Mouse (Mus musculus) spleen, adult 12 weeks (tissue): ENCODE results near the gene Aff4.

ENCODE experiments used
- DNase-seq: peaks from one replicate; pipeline ENCODE4 v3.0.0; 2022; ENCODE audit warnings: low spot score

Gene Aff4

GRCm38 (mm10) chr11:53427993-53428715 is 77.5 kb downstream of the Aff4 start:
- DNase-seq, result no peak

GRCm38 (mm10) chr11:53428716-53429057 is 78.1 kb downstream of the Aff4 start:
- no peak for DNase-seq

DNA sequence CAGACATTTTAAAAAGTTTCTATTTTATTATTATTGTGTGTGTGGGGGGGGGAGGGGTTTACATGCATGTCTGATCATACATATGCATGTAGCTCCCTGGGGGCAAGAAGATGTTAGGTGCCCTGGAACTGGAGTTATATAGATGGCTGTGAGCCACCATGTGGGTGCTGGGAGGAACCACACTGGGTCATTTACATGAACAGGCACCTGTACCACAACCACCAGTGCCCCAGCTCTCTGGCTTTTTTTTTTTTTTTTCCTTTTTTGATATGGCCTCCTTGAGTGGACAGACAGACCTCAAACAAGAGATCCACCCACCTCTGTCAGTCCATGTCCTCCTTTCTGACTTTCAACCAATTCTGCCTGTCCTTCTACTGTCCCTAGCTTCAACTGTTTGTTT is 78.5 kb downstream of the Aff4 start:
- no peak for DNase-seq

GRCm38 (mm10) chr11:53430300-53430669 is 79.7 kb downstream of the Aff4 start:
- DNase-seq, result no peak

GRCm38 (mm10) chr11:53430670-53431346 is 80.2 kb downstream of the Aff4 start, which contains the start of the genes Uqcrq and Gdf9:
Uqcrq (minus strand) TSS chr11:53430831.
Gdf9 (plus strand) TSS chr11:53431023.
- peak; percentile 96 for DNase-seq

GRCm38 (mm10) chr11:53431347-53432056 is 80.9 kb downstream of the Aff4 start:
- no peak for DNase-seq

GRCm38 (mm10) chr11:53433057-53433456 is 82.4 kb downstream of the Aff4 start:
- no peak for DNase-seq

- DNase-seq, result no peak
These were observed 84.9 kb downstream of the Aff4 start for GRCm38 (mm10) chr11:53435504-53435903.

- DNase-seq, result no peak
These were observed 85.7 kb downstream of the Aff4 start for GRCm38 (mm10) chr11:53436338-53436737.

DNA sequence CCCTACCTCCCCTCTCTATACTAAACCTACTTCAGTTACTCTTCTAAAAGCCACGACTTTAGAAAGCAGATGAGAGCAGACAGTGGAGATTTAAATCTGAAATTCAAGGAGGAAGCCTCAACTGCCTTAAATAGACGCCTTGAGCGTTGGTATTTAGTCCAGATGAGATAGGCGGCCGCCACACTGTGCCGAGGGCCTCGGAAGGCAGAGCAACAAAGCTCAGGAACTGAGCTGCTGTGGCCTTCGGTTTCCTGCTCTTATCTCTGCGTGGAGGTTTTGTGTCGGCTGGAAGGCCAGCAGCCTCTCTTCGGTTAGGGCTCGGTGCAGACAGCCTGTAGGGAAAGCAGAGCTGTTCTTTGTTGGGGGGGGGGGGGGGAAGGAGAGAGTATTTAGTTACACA is 91.3 kb downstream of the Aff4 start:
- DNase-seq, result no peak

DNA sequence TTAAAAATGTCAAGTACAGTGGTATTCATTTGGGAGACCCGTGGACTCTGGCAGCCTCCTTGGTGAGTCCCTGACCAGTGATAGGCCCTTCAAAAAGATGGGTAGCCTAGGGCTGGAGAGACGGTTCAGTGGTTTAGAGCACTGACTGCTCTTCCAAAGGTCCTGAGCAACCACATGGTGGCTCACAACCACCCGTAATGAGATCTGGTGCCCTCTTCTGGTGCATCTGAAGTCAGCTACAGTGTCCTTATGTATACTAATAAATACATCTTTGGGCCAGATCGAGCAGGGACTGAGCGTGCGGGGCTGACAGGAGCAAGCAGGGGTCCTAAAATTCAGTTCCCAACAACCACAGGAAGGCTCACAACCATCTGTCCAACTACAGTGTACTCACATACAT is 93.2 kb downstream of the Aff4 start:
- DNase-seq, result no peak

DNA sequence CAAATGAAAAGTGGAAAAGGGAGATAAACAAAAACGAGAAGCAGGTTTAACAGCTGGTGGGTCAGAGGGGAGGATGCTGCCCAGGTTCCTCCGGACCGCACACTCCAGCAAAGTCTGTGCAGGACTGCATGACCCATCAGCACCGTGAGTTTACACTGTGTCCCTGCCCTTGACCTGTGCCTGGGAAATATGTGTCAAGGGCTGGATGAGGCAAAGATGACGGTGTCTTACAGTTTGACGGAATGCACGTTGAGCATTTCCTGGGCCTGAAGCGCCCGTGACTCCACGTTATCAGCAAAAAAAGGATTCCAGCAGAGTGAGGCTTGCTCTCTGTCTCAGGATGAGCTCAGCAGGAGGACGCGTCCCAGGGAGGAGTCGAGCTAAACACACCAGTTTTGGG is 94.9 kb downstream of the Aff4 start:
- DNase-seq, result no peak

DNA sequence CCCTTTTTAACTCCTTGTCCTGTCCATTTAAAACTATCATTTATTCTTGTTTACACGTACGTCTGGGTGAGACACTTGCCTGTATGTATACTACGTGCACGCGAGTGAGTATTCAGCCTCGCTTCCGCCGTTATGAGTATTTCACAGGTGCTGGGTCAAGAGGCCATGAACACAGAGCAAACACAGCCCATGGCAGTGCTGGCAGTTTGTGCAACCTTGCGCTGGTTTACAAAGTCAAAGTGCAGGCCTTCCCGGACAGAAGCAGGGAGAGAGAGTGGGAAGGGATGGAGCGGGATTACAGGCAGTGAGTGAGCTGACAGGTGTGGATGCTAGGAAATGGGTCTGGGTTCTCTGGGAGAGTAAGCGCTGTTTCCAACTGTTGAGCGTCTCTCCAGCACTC is 95.5 kb downstream of the Aff4 start:
- DNase-seq, result no peak

DNA sequence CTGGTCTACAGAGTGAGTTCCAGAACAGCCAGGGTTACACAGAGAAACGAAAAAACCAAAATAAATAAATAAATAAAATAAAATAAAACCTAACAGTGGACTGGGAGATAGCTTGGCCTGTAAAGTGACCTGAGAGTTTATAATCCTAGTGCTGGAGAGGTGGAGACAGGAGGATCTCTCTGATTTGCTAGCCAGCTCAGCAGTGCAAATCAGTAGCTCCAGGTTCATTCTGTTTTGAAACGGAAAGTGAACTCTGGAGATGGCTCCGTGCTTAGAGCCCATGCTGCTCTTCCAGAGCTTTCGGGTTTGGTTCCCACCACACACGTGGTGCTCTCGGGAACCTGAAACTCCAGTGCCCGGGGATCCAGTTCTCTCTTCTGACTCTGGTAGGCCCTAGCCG is 97.4 kb downstream of the Aff4 start:
- DNase-seq, result no peak

GRCm38 (mm10) chr11:53448529-53448928 is 97.9 kb downstream of the Aff4 start:
- DNase-seq, result no peak

- DNase-seq, result no peak
These were observed 99.6 kb downstream of the Aff4 start for GRCm38 (mm10) chr11:53450070-53450705.

GRCm38 (mm10) chr11:53451361-53451760 is 100.7 kb downstream of the Aff4 start:
- no peak for DNase-seq

GRCm38 (mm10) chr11:53452396-53452795 is 101.8 kb downstream of the Aff4 start:
- DNase-seq, result no peak

DNA sequence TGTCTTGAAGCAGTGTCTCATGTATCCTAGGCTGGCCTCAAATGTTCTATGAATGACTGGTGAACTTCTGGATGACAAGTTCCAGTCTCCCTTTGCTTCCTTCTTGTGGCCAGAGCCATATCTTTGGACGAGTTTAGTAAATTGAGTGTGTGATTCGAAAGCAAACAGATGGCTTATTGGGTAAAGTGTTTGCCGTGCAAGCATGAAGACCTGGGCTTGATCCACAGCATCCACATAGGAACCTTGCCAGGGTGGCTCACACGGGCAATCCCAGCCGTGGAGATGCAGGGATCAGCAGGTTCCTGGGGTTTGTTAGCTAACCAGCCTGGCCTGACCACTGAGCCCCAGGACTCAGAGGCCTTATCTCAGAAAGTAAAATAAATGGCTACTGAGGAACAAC is 102.4 kb downstream of the Aff4 start:
- DNase-seq, result no peak

- no peak for DNase-seq
These were observed 106.1 kb downstream of the Aff4 start, which contains the start of the genes Gm10447 and Shroom1 for GRCm38 (mm10) chr11:53456474-53457371. Gm10447 (minus strand) TSS chr11:53457110. Shroom1 (plus strand) TSS chr11:53457205.

DNA sequence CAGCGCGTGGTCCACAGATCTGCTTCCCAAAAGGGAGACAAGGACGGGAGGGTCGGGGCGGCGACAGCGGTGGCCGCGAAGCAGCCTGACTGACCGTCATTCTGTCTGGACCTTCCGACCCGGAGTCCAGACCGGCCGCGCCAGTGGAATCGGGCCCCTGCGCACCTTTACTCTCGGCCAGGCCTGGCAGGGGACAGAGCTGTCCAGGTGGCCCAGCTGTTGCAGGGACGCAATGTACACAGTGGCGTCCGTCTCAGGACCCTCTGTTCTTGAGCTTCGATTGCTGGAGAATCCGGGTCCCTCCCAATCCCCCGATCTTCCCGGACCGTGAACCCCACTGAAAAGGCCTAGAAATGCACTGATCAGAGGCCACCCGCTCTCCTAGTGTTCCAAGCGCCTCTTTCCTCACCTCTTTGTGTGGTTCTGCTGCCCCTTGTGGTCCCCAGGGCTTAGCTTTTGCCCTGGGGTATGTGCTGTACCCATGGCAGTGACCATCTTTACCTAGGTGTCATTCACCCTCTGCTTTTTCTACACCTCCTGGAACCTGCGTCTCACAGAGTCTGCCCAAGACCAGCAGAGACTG is 106.8 kb downstream of the Aff4 start:
- DNase-seq, result no peak
